Mouse (Mus musculus) kidney, adult 2 months (tissue): ENCODE results near the gene Nfib. TPM values are rescaled to one million over a fixed set of nuclear protein-coding genes. Genes with fewer than 3 reads are reported as not detected.

Source experiments
- DNase-seq: peaks from one replicate; pipeline ENCODE4 v3.0.0; 2021
- H3K27ac ChIP-seq: fragments of 200-500 bp; 2 replicates; pipeline ENCODE4 v1.5.1; 2012; ENCODE audit warnings: low read depth, low read length, control low read depth, inconsistent platforms; ENCODE audit not compliant: insufficient read depth
- H3K27me3 ChIP-seq: fragments of 200-500 bp; replicated peaks from 2 replicates; pipeline ENCODE4 v1.6.1; 2012; ENCODE audit warnings: mild to moderate bottlenecking, moderate library complexity, low read length, inconsistent platforms; ENCODE audit not compliant: control insufficient read depth, insufficient read depth
- H3K36me3 ChIP-seq: fragments of 200-500 bp; 2 replicates; pipeline ENCODE4 v1.6.1; 2012; ENCODE audit warnings: mild to moderate bottlenecking, moderate library complexity, low read length, inconsistent platforms; ENCODE audit not compliant: control insufficient read depth, insufficient read depth
- H3K4me1 ChIP-seq: fragments of 200-500 bp; 2 replicates; pipeline ENCODE4 v1.6.1; 2011; ENCODE audit warnings: low read length; ENCODE audit not compliant: control insufficient read depth, insufficient read depth
- H3K4me3 ChIP-seq: fragments of 200-500 bp; 2 replicates; pipeline ENCODE4 v1.5.1; 2011; ENCODE audit warnings: mild to moderate bottlenecking, low read depth, low read length, control low read depth; ENCODE audit not compliant: insufficient read depth
- CTCF ChIP-seq: fragments of 200-500 bp; conservative IDR thresholded peaks from 2 replicates; pipeline ENCODE4 v1.5.1; 2011; ENCODE audit warnings: low read depth, mild to moderate bottlenecking, control low read depth, low read length, moderate library complexity, mixed read lengths; ENCODE audit not compliant: insufficient read depth, insufficient read length
- POLR2A ChIP-seq: fragments of 200-500 bp; IDR thresholded peaks from one replicate; pipeline ENCODE4 v1.6.1; 2011; ENCODE audit warnings: low read depth, low read length, control low read depth
- WGBS: fragments of 180-500 bp; shearing (Covaris S2); methylation state at CpG from one replicate; pipeline ENCODE4 v1.1.7; 2018; 5-methylcytosine and 5-hydroxymethylcytosine counted together
- polyA plus RNA-seq: library from polyadenylated mRNA; depleted of rRNA; stranded (reverse); fragments of >200 nt; gene quantifications from 2 replicates; pipeline ENCODE4 v1.2.3, GENCODE M21; 2012

Gene Nfib
- polyA plus RNA-seq, 1 experiment = 17.6 TPM

DNA sequence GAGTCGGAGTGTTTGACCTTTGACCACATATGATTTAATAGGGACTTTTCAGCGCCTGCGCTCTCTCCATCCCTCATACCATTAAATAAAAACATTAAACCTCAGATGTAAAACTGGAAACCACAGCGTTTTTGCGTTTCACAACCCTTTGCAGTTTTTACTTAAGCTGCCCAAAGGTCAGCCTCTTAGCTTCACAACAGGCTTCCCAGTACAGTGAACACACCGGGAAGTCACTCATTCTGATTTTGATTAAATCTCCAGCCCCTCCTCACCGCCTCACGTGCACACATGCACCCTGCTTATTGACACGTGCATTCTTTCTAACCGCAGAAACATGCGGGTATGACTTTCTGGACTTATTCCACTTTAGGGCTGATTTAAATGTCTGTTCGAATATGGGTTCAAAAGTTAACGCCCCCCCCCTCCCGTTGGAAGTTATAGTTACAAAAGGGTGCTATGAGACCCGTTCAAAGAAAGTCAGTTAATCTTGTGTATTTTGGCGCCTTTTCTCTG is 194.5 kb downstream of the Nfib start:
- TF ChIP-seq CTCF (no peak), POLR2A (no peak)

DNA sequence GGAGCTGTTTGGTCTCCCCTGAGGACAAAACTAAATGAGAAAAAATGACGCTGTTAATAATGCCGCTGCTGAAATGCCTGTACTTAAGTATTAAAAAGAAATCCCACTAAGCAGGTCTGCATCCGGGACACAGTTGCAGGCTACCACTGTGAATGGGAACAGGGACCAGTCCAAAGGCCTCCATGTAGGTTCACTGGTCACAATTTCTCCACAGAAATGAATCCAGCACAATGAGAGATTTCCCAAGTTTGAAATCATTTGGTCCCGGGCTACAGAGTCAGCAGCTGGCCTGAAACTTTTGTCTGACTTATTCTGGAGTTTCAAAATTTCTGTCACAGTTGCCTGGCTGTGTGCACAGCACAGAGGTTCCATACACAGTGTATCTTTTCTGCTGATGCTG is 195.8 kb downstream of the Nfib start:
- no peaks in the 10 kb centered on the region for H3K36me3 ChIP-seq
- TF ChIP-seq CTCF = no peak
- no peak for TF ChIP-seq POLR2A
- peak; percentile 42 for DNase-seq
- H3K27ac ChIP-seq = peak overlapping the region; percentile 48
- H3K4me3 ChIP-seq = no peak overlapping the region
- peaks cover 22% of the 10 kb centered on the region; the same call in 1 of the 2 replicates for H3K4me1 ChIP-seq
- WGBS = 37% methylated on average over 4 of the region's 4 CpGs
- no peaks in the 10 kb centered on the region for H3K27me3 ChIP-seq

More for the DNA sequence above, 194.5 kb downstream of the Nfib start:
- H3K36me3 ChIP-seq = no peaks in the 10 kb centered on the region
- peak; percentile 78 for DNase-seq
- H3K27me3 ChIP-seq = no peaks in the 10 kb centered on the region
- peaks cover 22% of the 10 kb centered on the region; the same call in 1 of the 2 replicates for H3K4me1 ChIP-seq
- peak overlapping the region; percentile 42 for H3K4me3 ChIP-seq
- WGBS = 14% methylated on average over 16 of the region's 16 CpGs
- peak overlapping the region; percentile 90 for H3K27ac ChIP-seq

DNA sequence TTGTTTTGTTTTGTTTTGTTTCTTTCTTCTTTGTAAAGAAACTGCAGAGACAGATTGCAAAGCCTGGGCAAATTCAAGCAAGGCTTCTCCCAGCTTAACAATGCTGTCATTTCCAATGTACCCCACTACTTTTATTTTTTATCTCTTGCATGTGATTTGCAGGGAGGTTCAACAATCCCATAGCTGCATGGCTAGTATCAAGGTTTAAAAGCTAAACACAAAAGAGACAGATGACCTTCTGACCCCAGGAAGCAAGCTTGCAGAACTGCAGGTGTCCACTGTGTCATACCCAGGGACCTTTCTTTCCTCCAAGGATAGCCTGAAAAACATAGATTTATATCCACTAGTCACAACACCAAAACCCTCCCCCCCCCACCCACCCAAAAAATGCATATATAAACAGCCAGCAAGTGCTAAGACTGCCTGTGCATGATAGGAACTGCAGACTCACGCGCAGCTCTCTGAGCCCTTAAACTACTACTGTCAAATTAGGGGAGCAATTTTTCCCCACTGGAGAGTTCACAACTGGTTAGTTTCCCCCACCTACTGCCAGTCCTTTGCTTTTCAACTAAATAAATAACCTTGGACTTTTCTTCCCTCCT is 196.3 kb downstream of the Nfib start:
- no peak overlapping the region for H3K4me3 ChIP-seq
- WGBS = 73% methylated on average over 2 of the region's 2 CpGs
- peak overlapping the region; percentile 48; the same call in 1 of the 2 replicates for H3K27ac ChIP-seq
- peaks cover 22% of the 10 kb centered on the region; the same call in 1 of the 2 replicates for H3K4me1 ChIP-seq
- H3K36me3 ChIP-seq = no peaks in the 10 kb centered on the region
- DNase-seq = peak; percentile 45
- H3K27me3 ChIP-seq = no peaks in the 10 kb centered on the region
- no peak for TF ChIP-seq CTCF
- no peak for TF ChIP-seq POLR2A

DNA sequence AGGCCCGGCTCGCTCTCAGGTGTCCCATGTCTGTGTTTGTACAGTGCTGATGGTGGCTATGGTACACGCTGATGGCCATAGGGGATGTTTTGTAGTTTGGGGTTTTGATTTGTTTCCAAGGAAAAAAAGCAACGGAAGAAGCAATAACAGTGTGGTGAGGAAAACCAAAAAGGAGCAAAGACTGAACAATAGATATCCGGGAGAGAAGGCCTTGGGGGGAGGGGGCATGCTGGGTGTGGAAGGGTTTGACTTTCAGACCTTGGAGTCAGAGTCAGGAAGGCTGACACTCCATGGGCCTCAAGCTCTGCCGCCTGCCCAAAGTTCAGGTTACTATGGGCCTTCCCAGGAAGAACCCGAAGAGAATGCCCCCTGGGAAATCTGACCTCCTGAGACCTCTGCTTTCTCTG is 197.3 kb downstream of the Nfib start:
- Histone ChIP-seq H3K4me3 (peak overlapping the region; percentile 10; the same call in 1 of the 2 replicates), H3K27me3 (no peaks in the 10 kb centered on the region), H3K36me3 (no peaks in the 10 kb centered on the region), H3K4me1 (peaks cover 22% of the 10 kb centered on the region; the same call in 1 of the 2 replicates), H3K27ac (peak overlapping the region; percentile 25)
- no peak for TF ChIP-seq CTCF
- DNase-seq = peak; percentile 79
- 35% methylated on average over 7 of the region's 7 CpGs for WGBS

DNA sequence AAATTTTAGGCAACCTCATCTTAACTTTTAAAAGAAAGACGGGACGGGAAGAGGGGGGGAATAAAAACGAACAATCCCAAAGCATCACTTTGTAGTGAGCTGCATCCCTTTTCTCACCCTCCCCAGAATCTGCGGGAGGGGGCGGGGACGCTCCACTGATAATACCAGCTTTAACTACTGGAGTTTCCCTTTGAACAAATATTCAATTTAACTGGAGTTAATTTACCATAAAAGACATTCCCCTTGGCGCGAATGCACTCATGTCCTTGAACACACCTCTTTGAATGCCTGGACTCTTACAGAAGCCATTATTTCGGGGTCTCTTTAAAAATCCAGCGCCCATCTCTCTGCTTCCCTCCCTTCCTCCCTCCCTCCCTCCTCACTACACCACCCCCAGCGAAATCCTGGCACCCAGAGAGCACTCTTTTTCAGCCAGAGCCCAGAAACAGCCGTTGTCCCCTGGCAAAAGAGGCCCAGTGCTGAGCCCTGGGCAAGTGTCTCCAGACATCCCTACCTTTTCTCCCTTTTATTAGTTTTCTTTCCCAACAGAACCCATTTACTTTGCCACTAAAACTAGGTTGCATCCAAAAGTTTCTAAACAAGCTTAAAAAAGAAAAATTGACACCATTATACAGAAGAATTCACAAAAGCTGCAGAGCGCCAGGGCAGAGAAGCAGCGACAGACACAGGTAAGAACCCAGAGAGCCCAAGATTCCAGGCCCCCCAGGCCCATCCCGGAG is 197.8 kb downstream of the Nfib start:
- H3K4me1 ChIP-seq = peaks cover 22% of the 10 kb centered on the region; the same call in 1 of the 2 replicates
- no peaks in the 10 kb centered on the region for H3K36me3 ChIP-seq
- 22% methylated on average over 15 of the region's 15 CpGs for WGBS
- TF ChIP-seq POLR2A (no peak), CTCF (no peak)
- no peaks in the 10 kb centered on the region for H3K27me3 ChIP-seq
- peak; percentile 41 for DNase-seq
- peak overlapping the region; percentile 10 for H3K4me3 ChIP-seq
- peak overlapping the region; percentile 25 for H3K27ac ChIP-seq

DNA sequence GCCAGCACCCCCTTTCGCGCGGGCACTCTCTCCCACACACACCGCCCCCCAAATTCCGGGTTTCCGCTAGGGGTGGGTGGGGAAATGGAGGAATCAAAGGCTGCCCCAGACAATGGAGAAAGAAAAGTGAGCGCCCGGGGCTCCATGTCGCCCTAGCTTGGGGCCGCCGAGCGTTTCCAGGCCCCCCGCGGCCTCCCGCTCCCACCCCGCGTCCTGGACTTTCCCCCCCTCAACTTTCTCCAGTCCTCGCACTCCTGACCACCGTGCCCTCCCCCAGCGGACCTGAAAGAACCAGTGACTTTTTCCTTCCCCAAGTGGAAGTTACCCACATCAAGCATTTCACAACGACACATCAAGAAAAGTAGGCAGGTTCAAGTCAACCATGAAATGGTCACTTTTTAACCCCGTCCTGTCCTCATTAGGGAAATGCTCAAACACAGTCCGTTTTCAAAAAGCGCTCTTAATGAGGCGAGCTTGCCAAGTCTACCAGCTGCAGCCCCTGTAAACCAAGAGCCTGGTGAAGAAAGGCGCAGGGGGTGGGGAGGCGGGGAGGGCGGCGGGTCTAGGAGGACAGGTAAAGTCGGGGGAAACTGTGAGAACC is 198.7 kb downstream of the Nfib start:
- H3K27me3 ChIP-seq = no peaks in the 10 kb centered on the region
- DNase-seq = peak; percentile 93

More for the DNA sequence above, 198.7 kb downstream of the Nfib start:
- peaks cover 22% of the 10 kb centered on the region; the same call in 1 of the 2 replicates for H3K4me1 ChIP-seq
- peak overlapping the region; percentile 79 for H3K27ac ChIP-seq
- WGBS = under 1% methylated on average over 30 of the region's 30 CpGs
- no peaks in the 10 kb centered on the region for H3K36me3 ChIP-seq
- TF ChIP-seq POLR2A (no peak), CTCF (no peak)
- H3K4me3 ChIP-seq = peak overlapping the region; percentile 86
